Mouse (Mus musculus): ENCODE results near the gene Trim7.

GRCm38 (mm10) chr11:48873591-48874290, 47.8 kb downstream of the Trim7 start:
- no peak for TF ChIP-seq POLR2A (IDR thresholded peaks at IDR 0.05; ENCODE audit: insufficient read depth, low read length)
- TF ChIP-seq CTCF (IDR thresholded peaks at IDR 0.05; ENCODE audit: low read depth, low read length) = no peak
